In the genomic region with DNA sequence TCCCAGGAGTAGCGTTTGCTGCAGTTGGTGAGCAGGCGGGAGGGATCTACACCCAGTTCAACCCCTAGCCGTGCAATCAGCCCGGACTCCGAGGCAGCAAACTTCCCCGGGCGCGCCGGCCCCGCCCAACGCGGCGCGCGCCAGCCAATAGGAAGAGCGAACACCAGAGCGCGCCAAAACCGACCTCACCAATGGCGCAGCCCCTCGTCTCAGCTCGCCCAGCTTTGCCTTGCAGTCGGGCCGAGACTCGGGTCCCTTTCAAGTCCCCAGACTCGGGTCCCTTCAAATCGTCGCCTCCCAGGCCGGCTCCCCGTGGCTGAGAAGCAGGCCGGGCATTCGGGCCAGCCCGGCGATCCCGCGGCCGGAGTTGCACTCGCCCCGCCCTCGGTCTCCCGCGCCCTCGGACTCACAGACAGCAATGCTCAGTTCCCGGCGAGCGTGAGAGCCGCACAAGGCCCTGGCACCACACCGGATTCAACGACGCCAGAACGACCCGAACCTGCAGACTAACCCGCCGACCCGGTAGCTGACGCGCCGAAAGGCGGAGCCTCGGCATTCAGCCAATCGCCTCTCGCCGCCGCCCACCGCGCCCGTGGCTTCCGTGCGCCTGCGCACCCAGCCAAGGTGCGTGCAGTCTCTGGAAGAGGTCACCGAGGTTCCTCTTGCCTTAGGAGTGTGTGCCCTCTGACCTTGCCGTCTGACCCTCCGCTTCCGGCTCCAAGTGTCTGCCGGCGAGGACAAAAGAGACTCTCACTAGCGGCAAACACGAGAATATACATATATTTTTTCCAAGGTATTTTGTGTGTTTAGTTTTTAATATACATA, we compare ENCODE assay signal across 8 mouse cellular contexts. TPM values are rescaled to one million over a fixed set of nuclear protein-coding genes. Genes with fewer than 3 reads are reported as not detected.
DNase-seq lines count a peak whose midpoint lies in the region; ATAC-seq and TF ChIP-seq lines count a peak whose summit lies in the region.

A gene (minus strand): TSS at position 521 of the 825 bp plus-strand sequence.

- intact Hi-C loops in heart, postnatal 36 days (cut with DNase I), result loop anchor here (1.0 to 5.0 kb wide), 3 partner anchors 39 to 71 kb away; a partner anchor contains a TSS

- peaks cover 16% of the 10 kb centered on the region for H3K36me3 ChIP-seq in ES-E14 (ENCODE audit: control insufficient read depth, insufficient read depth, low read length, poor library complexity, severe bottlenecking)
- no peaks in the 10 kb centered on the region for H3K36me3 ChIP-seq in forebrain, embryonic 16.5 days (ENCODE audit: control insufficient read depth, insufficient read depth)
- peaks cover 25% of the 10 kb centered on the region for H3K36me3 ChIP-seq in lung, embryonic 14.5 days (ENCODE audit: insufficient read depth)
- peaks cover 13% of the 10 kb centered on the region for H3K36me3 ChIP-seq in thymus, adult 2 months (ENCODE audit: control insufficient read depth, insufficient read depth, low read length)

- TF ChIP-seq CTCF in layer of hippocampus, adult 2 months (conservative IDR thresholded peaks at IDR 0.05), result 0 out of 2 replicates have a peak, but pooled peaks have one; percentile 5
- TF ChIP-seq CTCF in lung, embryonic 14.5 days (IDR thresholded peaks at IDR 0.05; ENCODE audit: low read depth), result no peak
- no peak for TF ChIP-seq CTCF in olfactory bulb, adult 2 months (IDR thresholded peaks at IDR 0.05; ENCODE audit: insufficient read depth, low read depth, low read length)
- 0 out of 2 replicates have a peak, but pooled peaks have one; percentile 20 for TF ChIP-seq CTCF in thymus, adult 2 months (IDR thresholded peaks at IDR 0.05; ENCODE audit: borderline replicate concordance, control insufficient read depth, extremely low read depth, insufficient read depth, low read length, poor library complexity)

- H3K4me1 ChIP-seq in ES-E14 (ENCODE audit: control insufficient read depth in 2 of 2, insufficient read depth in 2 of 2, low read length in 2 of 2, poor library complexity in 1 of 2), result peaks cover 2 to 10% of the 10 kb centered on the region in 2 experiments; a peak in 2 of 4 replicates
- peaks cover 8% of the 10 kb centered on the region for H3K4me1 ChIP-seq in forebrain, embryonic 16.5 days (replicated peaks; ENCODE audit: control insufficient read depth, insufficient read depth, low read length)
- peaks cover 3% of the 10 kb centered on the region; the same call in 1 of the 2 replicates for H3K4me1 ChIP-seq in lung, embryonic 14.5 days (ENCODE audit: insufficient read depth)
- no peaks in the 10 kb centered on the region for H3K4me1 ChIP-seq in olfactory bulb, adult 2 months (ENCODE audit: control insufficient read depth, insufficient read depth, low read length)
- peaks cover 12% of the 10 kb centered on the region for H3K4me1 ChIP-seq in thymus, adult 2 months (replicated peaks; ENCODE audit: control insufficient read depth, insufficient read depth, low read length)

- no peaks in the 10 kb centered on the region for H3K27me3 ChIP-seq in forebrain, embryonic 16.5 days (replicated peaks; ENCODE audit: control insufficient read depth, insufficient read depth, low read length)
- no peaks in the 10 kb centered on the region for H3K27me3 ChIP-seq in lung, embryonic 14.5 days (ENCODE audit: insufficient read depth, low read length)
- no peaks in the 10 kb centered on the region for H3K27me3 ChIP-seq in thymus, adult 2 months (ENCODE audit: control insufficient read depth, insufficient read depth, low read length)

- under 1% methylated on average over 78 of the region's 79 CpGs for WGBS in forebrain, embryonic 16.5 days
- under 1% methylated on average over 79 of the region's 79 CpGs for WGBS in lung, embryonic 14.5 days
- WGBS in olfactory bulb, adult 2 months, result under 1% methylated on average over 79 of the region's 79 CpGs
- WGBS in thymus, adult 2 months, result under 1% methylated on average over 79 of the region's 79 CpGs

- TF ChIP-seq POLR2A in olfactory bulb, adult 2 months (IDR thresholded peaks at IDR 0.05; ENCODE audit: insufficient read depth, low read depth, low read length), result peak; percentile 70; the same call in 1 of the 2 replicates
- peak; percentile 71 for TF ChIP-seq POLR2A in thymus, adult 2 months (IDR thresholded peaks at IDR 0.05; ENCODE audit: control insufficient read depth, extremely low read depth, insufficient read depth, low read length, poor library complexity)

- H3K9ac ChIP-seq in ES-E14 (ENCODE audit: insufficient read depth, low read depth, low read length, poor library complexity, severe bottlenecking), result peak within 1 kb of the TSS; percentile 95
- H3K9ac ChIP-seq in forebrain, embryonic 16.5 days (replicated peaks; ENCODE audit: low read depth, low read length), result peak within 1 kb of the TSS; percentile 60
- H3K9ac ChIP-seq in lung, embryonic 14.5 days, result peak within 1 kb of the TSS; percentile 93

- peak; percentile 85 for DNase-seq in ES-E14 (ENCODE audit: low read depth, low spot score)
- peak; percentile 86 for DNase-seq in cerebellum, adult 11-12 months
- DNase-seq in heart, postnatal 36 days, result peak; percentile 88 to 94
- peak; percentile 67 to 77 for DNase-seq in layer of hippocampus, adult 2 months (ENCODE audit: low spot score in 2 of 2)
- DNase-seq in lung, embryonic 14.5 days, result peak; percentile 97
- peak; percentile 92 for DNase-seq in thymus, adult 2 months

- peak within 1 kb of the TSS; percentile 59 for H3K4me2 ChIP-seq in forebrain, embryonic 16.5 days (ENCODE audit: low read length)
- peak within 1 kb of the TSS; percentile 79 for H3K4me2 ChIP-seq in lung, embryonic 14.5 days

- peak within 1 kb of the TSS; percentile 85 for H3K4me3 ChIP-seq in ES-E14 (ENCODE audit: insufficient read depth in 1 of 2, low read depth in 1 of 2, low read length in 2 of 2, poor library complexity in 1 of 2, severe bottlenecking in 1 of 2)
- peak within 1 kb of the TSS; percentile 85 for H3K4me3 ChIP-seq in forebrain, embryonic 16.5 days (replicated peaks; ENCODE audit: low read length)
- H3K4me3 ChIP-seq in layer of hippocampus, adult 2 months, result peak within 1 kb of the TSS; percentile 95
- H3K4me3 ChIP-seq in lung, embryonic 14.5 days (ENCODE audit: low read depth, low read length), result peak within 1 kb of the TSS; percentile 84
- H3K4me3 ChIP-seq in olfactory bulb, adult 2 months (ENCODE audit: insufficient read depth, low read depth, low read length), result peak within 1 kb of the TSS; percentile 78
- H3K4me3 ChIP-seq in thymus, adult 2 months (ENCODE audit: control insufficient read depth, insufficient read depth, low read length), result peak within 1 kb of the TSS; percentile 76

- ATAC-seq in forebrain, embryonic 16.5 days, result peak; percentile 98
- ATAC-seq in lung, embryonic 14.5 days (ENCODE audit: insufficient read depth), result peak; percentile 99

- no peaks in the 10 kb centered on the region for H3K9me3 ChIP-seq in ES-E14 (ENCODE audit: control insufficient read depth, insufficient read depth, low read depth, low read length)
- no peaks in the 10 kb centered on the region for H3K9me3 ChIP-seq in forebrain, embryonic 16.5 days (ENCODE audit: control insufficient read depth, low read length)
- H3K9me3 ChIP-seq in lung, embryonic 14.5 days (ENCODE audit: low read depth, low read length), result no peaks in the 10 kb centered on the region

- H3K27ac ChIP-seq in ES-E14 (ENCODE audit: insufficient read depth, low read depth, low read length, poor library complexity, severe bottlenecking), result peak within 1 kb of the TSS; percentile 97
- H3K27ac ChIP-seq in forebrain, embryonic 16.5 days (ENCODE audit: low read length), result peak within 1 kb of the TSS; percentile 77
- H3K27ac ChIP-seq in layer of hippocampus, adult 2 months, result peak within 1 kb of the TSS; percentile 52; the same call in 1 of the 2 replicates
- H3K27ac ChIP-seq in lung, embryonic 14.5 days (ENCODE audit: low read depth), result peak within 1 kb of the TSS; percentile 98
- H3K27ac ChIP-seq in olfactory bulb, adult 2 months (ENCODE audit: insufficient read depth, low read depth, low read length), result no peak within 1 kb of the TSS
- peak within 1 kb of the TSS; percentile 6; the same call in 1 of the 2 replicates for H3K27ac ChIP-seq in thymus, adult 2 months (ENCODE audit: control insufficient read depth, insufficient read depth, low read length)

- in situ Hi-C loops in ES-E14 (cut with MboI; ENCODE audit: low sequenced_read_pairs in 2 of 2, unreplicated experiment in 2 of 2), result no loop called here

TF ChIP-seq in ES-E14, 5 proteins besides CTCF, POLR2A, EP300 and RAD21:
- TF ChIP-seq MAFK (IDR thresholded peaks at IDR 0.05; ENCODE audit: insufficient read depth, low read depth, low read length), result no peak
- peak; percentile 17; the same call in 1 of the 2 replicates for TF ChIP-seq HCFC1 (IDR thresholded peaks at IDR 0.05; ENCODE audit: borderline replicate concordance, insufficient read depth, low read length)
TF ChIP-seq in ES-E14: peak in this region for 1.

RNA-seq across cellular contexts. Expression of the gene that starts here (rescaled TPM):
- total RNA-seq in ES-E14 (2012; rRNA removed), result 77.6 and 98.6 TPM in 2 replicates
- 34.3 and 35.1 TPM in 2 replicates for polyA plus RNA-seq in forebrain, embryonic 16.5 days (2015; fragmentation: Nextera tagmentation; extraction: Ambion mirVana)
- total RNA-seq in heart, postnatal 36 days (2021), result 10 to 100 TPM; 48.5 to 52.9 TPM
- total RNA-seq in layer of hippocampus, adult 2 months (2021), result 1 to 10 TPM; 2.3 to 2.9 TPM
- 134 and 135 TPM in 2 replicates for polyA plus RNA-seq in lung, embryonic 14.5 days (2014; fragmentation: Nextera tagmentation; extraction: Ambion mirVana)
- polyA plus RNA-seq in olfactory bulb, adult 2 months (2012; ENCODE audit: insufficient read depth, insufficient read length, low replicate concordance, missing spikeins), result not detected in 2 replicates
- polyA plus RNA-seq in thymus, adult 2 months (2012; rRNA removed), result 10.6 and 11.9 TPM in 2 replicates

Comparison
In these comparisons a context has a peak if more than half of its experiments do, and no peak if none do; other contexts are left out.
1. RNA of the gene that starts here (total RNA-seq): 77.6 to 98.6 TPM in ES-E14 and 48.5 to 52.9 TPM in heart, postnatal 36 days; 2.3 to 2.9 TPM in layer of hippocampus, adult 2 months; every median in the first group is over 10 times any median in the second.
2. CTCF ChIP-seq: peak in layer of hippocampus, adult 2 months (single experiment) and thymus, adult 2 months (single experiment); none in lung, embryonic 14.5 days (single experiment) and olfactory bulb, adult 2 months (single experiment).
3. Peak in every context shown above with its lines, with median percentiles within 50 percentile points of each other: DNase-seq, H3K4me3 ChIP-seq and H3K9ac ChIP-seq.